Mouse (Mus musculus): ENCODE measurements around the gene Zfp69. TPM values are rescaled to one million over a fixed set of nuclear protein-coding genes. Genes with fewer than 3 reads are reported as not detected.

Zfp69 gene
- 1 to 10 TPM; 1.6 to 1.9 TPM for total RNA-seq (2021)
- long read RNA-seq, experiment 1, partial matches to known transcripts = 0 of 1 reads
- long read RNA-seq, experiment 1, other reads (novel, unspliced or antisense) = 1 of 1 reads
- long read RNA-seq, experiment 2, partial matches to known transcripts = 0 of 1 reads
- long read RNA-seq, experiment 2, other reads (novel, unspliced or antisense) = 1 of 1 reads

DNA sequence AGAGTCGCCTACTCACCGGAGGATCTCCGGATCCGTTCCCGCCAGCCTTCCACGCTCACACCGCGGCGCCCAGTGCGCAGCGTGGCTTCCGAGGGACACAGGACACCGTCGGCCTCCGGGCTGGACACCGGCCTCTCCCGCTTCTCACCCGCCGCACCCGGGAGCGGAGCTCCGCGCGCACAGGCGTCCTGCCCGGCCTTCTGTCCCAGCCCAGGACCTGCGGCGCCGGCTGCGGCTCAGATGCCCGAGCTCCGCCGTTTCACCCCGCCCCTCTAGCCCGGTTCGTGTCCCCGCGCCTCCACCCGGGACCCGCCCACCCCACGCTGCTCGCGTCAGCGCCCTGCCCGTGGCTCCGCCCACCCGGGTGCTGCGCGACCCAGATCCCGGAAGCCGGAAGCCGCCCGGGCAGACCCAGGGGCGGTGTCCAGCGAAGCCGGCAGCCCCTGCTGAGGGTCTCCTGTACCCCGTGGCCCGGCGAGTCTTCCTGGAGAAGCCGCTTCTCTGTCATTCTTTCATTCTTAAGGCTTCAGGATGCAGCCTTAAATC lies at the start of gene Zfp69:
Zfp69 (minus strand) TSS at position 272 of the 546 bp plus-strand sequence.
- intact Hi-C loops (cut with DNase I) = no loop called here

GRCm38 (mm10) chr4:121001042-121001441 lies 49.5 kb upstream of the Zfp69 start:
- intact Hi-C loops (cut with DNase I) = no loop called here

More for the DNA sequence above, at the start of gene Zfp69:
- peak; percentile 93 to 94 for DNase-seq

GRCm38 (mm10) chr4:120995911-120996310 lies 44.4 kb upstream of the Zfp69 start:
- intact Hi-C loops (cut with DNase I) = no loop called here
- DNase-seq = no peak

More at GRCm38 (mm10) chr4:121001042-121001441, 49.5 kb upstream of the Zfp69 start:
- DNase-seq = no peak

- no peak for DNase-seq
- intact Hi-C loops (cut with DNase I) = loop anchor here (2.0 kb wide), 1 partner anchor 24 kb away; the partner anchor contains the start of gene Smap2
These were observed 41.5 kb upstream of the Zfp69 start for GRCm38 (mm10) chr4:120993025-120993424.

GRCm38 (mm10) chr4:120992284-120992683 lies 40.8 kb upstream of the Zfp69 start:
- DNase-seq = no peak
- intact Hi-C loops (cut with DNase I) = loop anchor here (2.0 kb wide), 1 partner anchor 25 kb away; the partner anchor contains the start of gene Smap2

DNA sequence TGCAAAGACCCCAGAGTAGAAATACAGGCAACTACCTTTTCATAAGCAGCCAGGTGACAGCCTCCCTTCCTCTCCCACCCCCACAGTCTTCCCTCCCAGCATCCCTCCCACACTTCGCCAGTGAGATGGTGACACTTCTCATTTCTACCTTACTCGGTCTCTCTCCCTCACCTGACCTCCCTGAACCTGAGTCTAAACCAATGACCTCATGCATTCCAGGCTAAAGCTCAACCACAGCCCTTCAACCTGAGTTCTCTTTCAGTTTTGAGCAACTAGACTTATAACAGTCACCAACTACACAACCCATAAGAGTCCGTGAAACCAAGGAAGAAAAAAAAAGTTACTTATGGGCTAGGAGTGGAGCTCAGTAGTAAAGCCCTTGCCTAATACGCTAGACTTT lies 35.8 kb upstream of the Zfp69 start:
- intact Hi-C loops (cut with DNase I) = loop anchor here (2.0 to 5.0 kb wide), 2 partner anchors 43 to 245 kb away; no protein-coding TSS in a partner anchor

GRCm38 (mm10) chr4:120986446-120986845 lies 34.9 kb upstream of the Zfp69 start:
- intact Hi-C loops (cut with DNase I) = loop anchor here (2.0 to 5.0 kb wide), 2 partner anchors 44 to 246 kb away; no protein-coding TSS in a partner anchor
- DNase-seq = peak; percentile 37 to 54

More for the DNA sequence above, 35.8 kb upstream of the Zfp69 start:
- DNase-seq = no peak

DNA sequence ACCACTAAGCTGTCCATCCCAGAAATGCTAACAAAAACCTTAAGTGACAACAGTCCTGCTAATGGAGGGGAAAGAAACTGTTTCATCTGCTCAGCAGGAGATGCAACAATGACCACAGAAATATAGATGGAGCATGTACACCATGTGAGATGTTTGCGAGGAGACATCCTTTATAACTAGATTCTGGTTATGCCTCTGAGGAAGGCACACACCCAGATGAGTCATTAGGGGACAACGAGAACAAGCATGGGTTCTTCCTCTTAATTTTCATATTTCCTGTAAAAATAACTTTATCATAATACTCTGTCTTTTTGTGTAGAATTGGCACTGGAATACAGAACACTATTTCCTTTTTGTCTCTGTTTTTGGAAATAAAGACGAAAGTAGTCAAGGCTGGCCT lies 26.7 kb upstream of the Zfp69 start:
- no peak for DNase-seq
- intact Hi-C loops (cut with DNase I) = no loop called here

- intact Hi-C loops (cut with DNase I) = no loop called here
- no peak for DNase-seq
These were observed 23.9 kb upstream of the Zfp69 start for GRCm38 (mm10) chr4:120975428-120975734.

DNA sequence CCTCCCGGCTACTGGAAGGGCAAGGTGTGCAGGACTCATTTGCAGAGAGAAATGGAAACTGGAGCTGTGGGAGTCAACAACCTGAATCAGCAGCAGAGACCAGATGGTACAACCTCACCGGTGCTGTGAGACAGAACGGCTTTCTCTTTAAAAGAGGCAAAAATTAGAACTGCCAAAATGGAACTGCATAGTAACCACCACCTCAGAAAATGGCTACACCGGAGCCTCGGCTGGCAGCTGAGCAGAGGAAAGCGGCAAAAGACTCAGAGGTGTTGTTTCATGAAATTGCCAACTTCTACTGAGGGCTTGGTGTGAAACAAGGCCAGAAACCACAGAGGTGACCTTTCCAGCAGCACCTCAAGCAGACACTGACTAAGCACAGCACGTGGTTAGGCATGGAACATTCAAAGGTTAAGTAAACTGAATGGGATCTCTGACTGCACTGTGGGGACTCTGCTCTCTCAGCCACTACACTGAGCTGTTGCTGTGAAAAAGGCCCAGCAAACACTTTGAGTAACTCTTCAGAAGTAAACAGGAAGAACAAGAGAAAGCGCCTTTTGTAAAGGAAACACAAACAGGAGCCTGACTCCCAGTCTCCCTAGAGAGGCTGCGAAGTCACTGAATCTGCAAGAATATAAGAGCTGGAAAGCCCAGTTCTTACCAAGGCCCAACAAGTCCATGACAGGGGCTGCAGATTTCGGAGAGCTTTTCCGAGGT lies 23.4 kb upstream of the Zfp69 start:
- DNase-seq = no peak
- intact Hi-C loops (cut with DNase I) = no loop called here

GRCm38 (mm10) chr4:120971842-120972241 lies 20.3 kb upstream of the Zfp69 start:
- intact Hi-C loops (cut with DNase I) = no loop called here
- DNase-seq = no peak

GRCm38 (mm10) chr4:120969382-120970146 lies 18.1 kb upstream of the Zfp69 start:
- peak; percentile 15 to 32 for DNase-seq
- intact Hi-C loops (cut with DNase I) = no loop called here

DNA sequence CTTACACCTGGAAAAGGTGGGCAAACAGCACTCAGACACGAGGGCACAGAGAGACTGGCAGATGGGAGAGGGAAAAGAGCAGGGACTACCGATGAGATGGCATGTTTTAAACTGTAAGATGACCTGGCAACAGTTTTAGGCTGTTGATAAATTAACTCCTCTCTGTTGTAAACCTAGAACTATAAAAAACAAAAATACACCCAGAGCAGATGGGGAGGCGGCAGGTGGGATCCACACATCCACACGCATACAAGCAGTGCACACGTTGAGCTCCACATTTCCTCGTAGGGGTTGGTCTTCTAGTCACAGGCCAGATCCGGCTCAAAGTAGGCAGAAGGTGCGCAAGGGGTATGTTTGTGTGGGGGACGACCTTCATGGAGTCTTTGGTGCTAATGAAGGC lies 17.0 kb upstream of the Zfp69 start:
- DNase-seq = no peak
- intact Hi-C loops (cut with DNase I) = no loop called here

- no peak for DNase-seq
- intact Hi-C loops (cut with DNase I) = no loop called here
These were observed 4.1 kb upstream of the Zfp69 start for GRCm38 (mm10) chr4:120955586-120955985.

DNA sequence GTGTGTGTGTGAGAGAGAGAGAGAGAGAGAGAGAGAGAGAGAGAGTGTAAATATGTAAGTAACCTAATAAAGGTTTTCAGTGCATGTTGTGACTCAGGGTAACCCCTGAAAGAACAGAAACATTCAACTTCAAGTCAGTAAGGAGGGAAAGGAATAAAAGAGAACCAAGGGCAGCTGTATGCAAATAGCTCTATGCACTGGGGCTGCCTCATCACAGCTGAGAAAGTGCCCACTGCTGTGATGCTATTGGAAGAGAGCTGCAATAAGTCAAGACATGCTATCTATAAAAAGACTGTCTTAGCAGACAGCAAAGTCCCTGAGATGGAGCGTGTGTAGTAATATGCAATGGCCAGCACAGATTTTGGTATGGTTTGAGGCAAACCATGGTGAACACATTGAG lies 2.2 kb upstream of the Zfp69 start:
- intact Hi-C loops (cut with DNase I) = no loop called here
- DNase-seq = no peak

- DNase-seq = no peak
- intact Hi-C loops (cut with DNase I) = no loop called here
These were observed 1.5 kb upstream of the Zfp69 start for GRCm38 (mm10) chr4:120953038-120953437.

- intact Hi-C loops (cut with DNase I) = no loop called here
- no peak for DNase-seq
These were observed 664 bp upstream of the Zfp69 start for GRCm38 (mm10) chr4:120952163-120952562.

DNA sequence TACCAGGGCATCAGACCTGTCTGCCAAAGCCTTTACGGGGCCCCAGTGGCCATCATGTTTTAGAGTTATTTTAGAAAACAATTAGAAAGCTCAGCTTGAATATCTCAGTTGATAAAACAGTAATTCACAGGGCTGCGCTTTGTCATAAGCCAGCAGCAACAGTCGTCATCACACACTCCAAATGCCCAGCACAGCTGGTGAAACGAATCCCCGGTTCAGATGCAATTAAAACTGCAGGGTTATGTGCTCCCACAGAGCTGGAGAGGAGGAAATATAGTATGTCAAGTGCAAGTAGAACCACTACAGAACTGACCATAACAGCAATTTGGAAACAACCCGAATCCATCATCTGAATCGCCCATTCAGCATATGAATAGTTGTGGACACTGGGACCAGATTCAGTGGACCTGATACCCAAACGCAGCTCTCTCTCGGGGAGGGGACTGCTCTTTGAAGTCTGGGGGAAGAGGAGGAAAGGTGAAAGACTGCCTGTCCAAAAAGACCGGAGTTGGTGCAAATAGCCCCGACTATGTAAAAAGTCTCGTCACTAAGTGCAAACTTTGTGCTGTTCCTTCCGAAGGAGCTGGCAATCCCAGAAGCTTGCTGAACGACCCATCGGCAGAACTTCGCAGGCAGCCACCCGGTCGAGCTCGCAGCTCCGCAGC lies 604 bp downstream of the Zfp69 start:
- intact Hi-C loops (cut with DNase I) = no loop called here
- no peak for DNase-seq

DNA sequence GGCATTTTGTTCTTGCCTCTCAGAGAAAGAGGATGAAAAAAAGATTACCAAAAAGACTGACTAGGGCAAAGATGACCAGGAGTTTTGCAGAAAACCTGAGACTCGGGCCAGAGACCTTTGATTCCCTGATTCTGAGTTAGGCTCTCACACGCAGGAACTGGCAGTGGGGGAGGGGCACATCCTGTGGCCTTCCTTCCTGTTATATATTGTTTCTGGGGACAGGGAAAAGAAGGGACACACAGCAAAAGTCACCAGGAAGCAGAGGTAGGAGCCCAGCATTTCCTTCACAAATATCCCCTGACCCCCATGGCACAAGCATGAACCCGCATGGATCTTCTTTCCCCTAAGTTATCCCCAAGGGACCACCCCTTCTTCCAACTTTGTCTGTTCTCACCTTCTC lies 2.6 kb downstream of the Zfp69 start:
- peak; percentile 31 to 51 for DNase-seq
- intact Hi-C loops (cut with DNase I) = no loop called here

- no peak for DNase-seq
- intact Hi-C loops (cut with DNase I) = no loop called here
These were observed 16.5 kb downstream of the Zfp69 start for GRCm38 (mm10) chr4:120935006-120935405.

Measured in heart, postnatal 14 days (tissue).